Mouse (Mus musculus): ENCODE measurements at regions not wholly inside any gene's neighbourhood (a gene's known extent, or its start where the extent isn't known, plus 50 kb on each side); places are given as distances from the start of the nearest gene placed in this dataset.
"Not testable (repeated sequence)": the region's sequence is repeated elsewhere in the genome, so short reads cannot be mapped to it uniquely, and the experiment has no call there.

DNA sequence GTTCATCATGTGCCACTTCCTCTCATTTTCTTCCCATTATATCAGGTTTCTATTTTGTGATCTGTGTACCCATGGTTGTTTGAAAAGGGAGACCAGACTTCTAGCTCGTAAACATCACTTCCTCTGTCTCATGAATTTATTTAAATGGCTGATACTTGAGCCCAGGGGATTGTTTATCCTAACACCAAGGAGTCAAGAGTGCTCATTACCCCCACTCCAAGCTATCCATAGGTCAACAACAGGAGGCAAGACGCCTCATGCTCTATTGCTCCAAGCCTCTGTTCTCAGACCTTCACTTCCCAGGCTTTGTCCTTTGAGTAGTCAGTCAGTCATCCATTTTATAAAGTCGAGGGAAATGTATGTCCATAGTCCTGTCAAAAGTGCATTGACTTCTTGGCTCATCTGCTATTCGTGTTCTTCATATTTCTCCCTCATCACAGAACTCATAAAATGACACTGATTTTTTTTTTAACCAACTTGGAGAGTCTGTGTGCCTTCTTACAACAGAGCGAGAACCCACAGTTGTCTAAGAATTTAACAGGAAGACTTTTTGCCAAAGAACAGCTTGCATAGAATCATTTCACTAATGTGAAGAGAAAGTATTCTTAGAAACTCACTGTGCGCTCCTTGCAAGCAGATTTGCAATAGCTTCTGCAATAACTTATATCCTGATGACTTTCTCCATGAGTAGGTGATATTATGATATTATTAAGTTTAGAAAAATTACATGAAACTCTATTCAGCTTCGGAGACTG lies 231.8 kb downstream of the Bmp2 start:
- TF ChIP-seq CTCF (IDR thresholded peaks at IDR 0.05; ENCODE audit: insufficient read depth, low read depth, low read length) (no peak), POLR2A (IDR thresholded peaks at IDR 0.05; ENCODE audit: insufficient read depth, low read depth, low read length) (no peak)
- no peaks in the 10 kb centered on the region for H3K4me1 ChIP-seq (ENCODE audit: control insufficient read depth, insufficient read depth, low read length)
- WGBS = 84% methylated on average over 7 of the region's 7 CpGs
- no peak overlapping the region for H3K27ac ChIP-seq (ENCODE audit: insufficient read depth, low read depth, low read length)
- no peak overlapping the region for H3K4me3 ChIP-seq (ENCODE audit: insufficient read depth, low read depth, low read length)

DNA sequence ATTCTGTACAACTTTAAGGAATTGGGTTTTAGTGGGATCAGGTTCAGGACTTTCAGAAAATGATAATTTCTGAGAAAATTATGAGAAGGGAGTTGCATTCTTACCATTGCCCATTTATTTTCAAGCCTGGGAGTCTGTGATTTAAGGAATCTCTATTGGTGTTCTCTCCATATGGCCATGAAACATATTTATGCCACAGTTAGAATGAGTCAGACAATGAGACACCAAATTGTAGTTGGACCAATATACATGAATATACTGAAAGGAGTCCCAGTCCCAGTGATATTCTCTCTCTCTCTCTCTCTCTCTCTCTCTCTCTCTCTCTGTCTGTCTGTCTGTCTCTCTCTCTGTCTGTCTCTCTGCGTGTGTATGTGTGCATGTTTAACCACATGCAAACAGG lies 239.1 kb downstream of the Bmp2 start:
- 80% methylated on average over 1 of the region's 1 CpGs for WGBS
- Histone ChIP-seq H3K4me1 (ENCODE audit: control insufficient read depth, insufficient read depth, low read length) (no peaks in the 10 kb centered on the region), H3K27ac (ENCODE audit: insufficient read depth, low read depth, low read length) (no peak overlapping the region), H3K4me3 (ENCODE audit: insufficient read depth, low read depth, low read length) (no peak overlapping the region)
- TF ChIP-seq CTCF (IDR thresholded peaks at IDR 0.05; ENCODE audit: insufficient read depth, low read depth, low read length) = no peak
- no peak for TF ChIP-seq POLR2A (IDR thresholded peaks at IDR 0.05; ENCODE audit: insufficient read depth, low read depth, low read length)

DNA sequence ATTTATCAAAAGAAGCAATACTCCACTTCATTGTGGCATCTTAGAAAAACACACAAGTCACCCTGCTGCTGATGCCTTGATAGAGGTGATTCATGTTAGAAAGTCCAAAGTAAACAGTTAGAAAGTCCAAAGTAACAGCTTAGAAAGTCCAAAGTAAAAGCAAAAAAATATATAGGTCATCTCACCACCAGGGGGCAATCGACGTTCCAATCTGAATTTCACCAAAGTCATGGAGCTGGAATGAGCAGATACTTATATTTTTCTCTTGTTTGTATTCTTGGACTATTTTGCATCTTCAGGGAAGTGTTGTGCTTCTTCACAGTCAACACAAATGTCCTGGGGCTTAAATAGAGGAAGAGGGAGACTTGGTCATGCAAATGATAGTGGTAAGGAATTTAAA lies 241.3 kb downstream of the Bmp2 start:
- no peaks in the 10 kb centered on the region for H3K4me1 ChIP-seq (ENCODE audit: control insufficient read depth, insufficient read depth, low read length)
- 32% methylated on average over 2 of the region's 2 CpGs for WGBS
- no peak overlapping the region for H3K4me3 ChIP-seq (ENCODE audit: insufficient read depth, low read depth, low read length)
- TF ChIP-seq POLR2A (IDR thresholded peaks at IDR 0.05; ENCODE audit: insufficient read depth, low read depth, low read length) (no peak), CTCF (IDR thresholded peaks at IDR 0.05; ENCODE audit: insufficient read depth, low read depth, low read length) (no peak)
- H3K27ac ChIP-seq (ENCODE audit: insufficient read depth, low read depth, low read length) = no peak overlapping the region

DNA sequence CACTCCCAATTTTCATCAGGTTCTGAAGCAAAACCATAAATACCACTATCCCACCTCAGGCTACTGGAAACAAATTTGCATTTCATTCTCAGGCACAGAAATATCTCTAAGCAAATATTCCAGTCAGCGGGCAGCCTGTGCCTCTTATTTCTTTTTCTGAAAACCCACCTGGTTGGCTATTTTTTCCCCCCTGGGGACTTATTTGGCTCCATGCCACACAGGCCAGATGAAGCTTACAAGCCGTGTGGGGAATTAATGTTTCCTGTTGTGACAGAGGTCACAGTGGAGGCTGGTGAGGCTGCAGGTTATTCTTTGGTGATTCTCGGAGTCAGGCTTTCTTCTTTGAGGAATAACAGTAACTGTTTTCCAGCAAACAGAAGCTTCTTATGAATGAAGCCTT lies 250.7 kb downstream of the Bmp2 start:
- H3K27ac ChIP-seq (ENCODE audit: insufficient read depth, low read depth, low read length) = no peak overlapping the region
- H3K4me3 ChIP-seq (ENCODE audit: insufficient read depth, low read depth, low read length) = no peak overlapping the region
- TF ChIP-seq POLR2A (IDR thresholded peaks at IDR 0.05; ENCODE audit: insufficient read depth, low read depth, low read length) (no peak), CTCF (IDR thresholded peaks at IDR 0.05; ENCODE audit: insufficient read depth, low read depth, low read length) (no peak)
- no peaks in the 10 kb centered on the region for H3K4me1 ChIP-seq (ENCODE audit: control insufficient read depth, insufficient read depth, low read length)
- WGBS = 69% methylated on average over 3 of the region's 3 CpGs

DNA sequence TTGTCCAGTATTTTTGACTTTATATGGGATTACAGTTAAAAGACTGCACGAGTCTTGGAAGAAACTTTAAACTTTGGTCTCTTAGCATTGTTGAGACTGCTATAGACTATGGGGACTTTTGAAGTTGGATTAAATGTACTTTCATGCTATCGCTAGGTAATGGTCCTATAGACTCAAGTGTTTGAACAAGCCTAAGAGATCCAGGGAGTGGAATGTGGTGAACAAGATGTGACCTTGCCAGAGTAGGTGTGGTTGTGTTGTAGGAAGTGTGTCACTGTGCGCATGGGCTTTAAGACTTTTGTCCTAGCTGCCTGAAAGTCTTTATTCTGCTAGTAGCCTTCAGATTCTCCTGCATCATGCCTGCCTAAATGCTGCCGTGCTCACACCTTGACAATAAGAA lies 269.5 kb downstream of the Bmp2 start:
- Histone ChIP-seq H3K4me1 (ENCODE audit: control insufficient read depth, insufficient read depth, low read length) (no peaks in the 10 kb centered on the region), H3K4me3 (ENCODE audit: insufficient read depth, low read depth, low read length) (no peak overlapping the region), H3K27ac (ENCODE audit: insufficient read depth, low read depth, low read length) (no peak overlapping the region)
- TF ChIP-seq CTCF (IDR thresholded peaks at IDR 0.05; ENCODE audit: insufficient read depth, low read depth, low read length) (no peak), POLR2A (IDR thresholded peaks at IDR 0.05; ENCODE audit: insufficient read depth, low read depth, low read length) (no peak)
- 90% methylated on average over 4 of the region's 4 CpGs for WGBS

DNA sequence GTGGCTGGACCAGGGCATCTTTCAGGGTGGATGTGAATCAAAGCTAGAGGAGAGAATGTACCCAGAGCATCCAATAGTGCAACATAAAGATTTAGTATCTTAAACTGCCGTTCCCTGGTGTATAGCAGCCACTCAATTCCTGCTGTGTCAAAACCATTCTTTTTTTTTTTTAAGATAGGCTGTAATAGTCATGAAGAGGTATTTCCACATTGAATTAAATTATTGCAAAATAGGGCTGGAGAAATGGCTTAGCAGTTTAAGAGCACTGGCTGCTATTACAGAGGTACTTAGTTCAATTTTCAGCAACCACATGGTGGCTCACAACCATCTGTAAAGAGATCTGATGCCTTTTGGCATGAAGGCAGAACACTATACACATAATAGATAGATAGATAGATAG lies 277.4 kb downstream of the Bmp2 start:
- no peak for TF ChIP-seq POLR2A (IDR thresholded peaks at IDR 0.05; ENCODE audit: insufficient read depth, low read depth, low read length)
- no peak for TF ChIP-seq CTCF (IDR thresholded peaks at IDR 0.05; ENCODE audit: insufficient read depth, low read depth, low read length)
- Histone ChIP-seq H3K4me1 (ENCODE audit: control insufficient read depth, insufficient read depth, low read length) (no peaks in the 10 kb centered on the region), H3K27ac (ENCODE audit: insufficient read depth, low read depth, low read length) (no peak overlapping the region), H3K4me3 (ENCODE audit: insufficient read depth, low read depth, low read length) (no peak overlapping the region)
- WGBS = 98% methylated on average over 1 of the region's 1 CpGs

DNA sequence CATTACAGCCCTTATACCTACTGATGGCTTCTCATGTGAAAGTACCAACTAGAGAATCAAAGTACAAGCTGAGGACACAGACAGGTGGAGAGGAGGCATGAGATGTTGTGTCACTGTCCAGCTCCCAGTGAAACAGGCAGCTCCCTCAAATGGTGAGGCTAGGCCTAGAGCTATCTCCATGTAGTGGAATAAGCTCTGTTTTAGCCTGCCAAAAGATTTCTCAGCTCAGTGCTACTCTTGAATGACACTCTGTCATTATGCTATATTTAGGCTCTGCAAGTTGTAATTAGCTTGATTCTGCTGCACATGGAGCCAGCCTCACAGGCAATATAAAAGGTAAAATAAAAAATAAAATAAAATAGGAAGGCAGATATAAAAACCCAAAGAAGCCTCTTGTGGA lies 298.5 kb downstream of the Bmp2 start:
- TF ChIP-seq POLR2A (IDR thresholded peaks at IDR 0.05; ENCODE audit: insufficient read depth, low read depth, low read length) (no peak), CTCF (IDR thresholded peaks at IDR 0.05; ENCODE audit: insufficient read depth, low read depth, low read length) (no peak)
- no peak overlapping the region for H3K27ac ChIP-seq (ENCODE audit: insufficient read depth, low read depth, low read length)
- no peak overlapping the region for H3K4me3 ChIP-seq (ENCODE audit: insufficient read depth, low read depth, low read length)
- H3K4me1 ChIP-seq (ENCODE audit: control insufficient read depth, insufficient read depth, low read length) = no peaks in the 10 kb centered on the region

DNA sequence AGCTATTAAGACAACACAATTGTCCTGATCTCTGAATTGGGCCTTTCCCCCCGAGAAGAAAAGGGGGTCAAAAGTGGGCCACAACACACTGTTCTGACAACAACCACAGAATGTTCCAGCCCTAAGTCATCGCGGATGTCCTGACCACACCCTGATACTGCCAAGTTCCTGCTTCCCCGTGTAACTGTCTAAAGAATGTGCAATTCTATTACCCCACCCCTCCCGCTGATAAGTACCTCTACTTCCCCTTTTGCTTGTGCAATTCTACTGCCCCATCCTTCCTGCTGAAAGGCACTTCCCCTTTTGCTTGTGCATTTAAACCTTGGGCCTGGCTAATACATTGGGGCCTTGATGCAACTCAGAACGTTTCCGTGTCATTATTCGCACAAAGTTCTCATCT lies 323.0 kb downstream of the Bmp2 start:
- H3K27ac ChIP-seq (ENCODE audit: insufficient read depth, low read depth, low read length); H3K4me1 ChIP-seq (ENCODE audit: control insufficient read depth, insufficient read depth, low read length); H3K4me3 ChIP-seq (ENCODE audit: insufficient read depth, low read depth, low read length): not testable (repeated sequence)
- WGBS = 93% methylated on average over 8 of the region's 8 CpGs

DNA sequence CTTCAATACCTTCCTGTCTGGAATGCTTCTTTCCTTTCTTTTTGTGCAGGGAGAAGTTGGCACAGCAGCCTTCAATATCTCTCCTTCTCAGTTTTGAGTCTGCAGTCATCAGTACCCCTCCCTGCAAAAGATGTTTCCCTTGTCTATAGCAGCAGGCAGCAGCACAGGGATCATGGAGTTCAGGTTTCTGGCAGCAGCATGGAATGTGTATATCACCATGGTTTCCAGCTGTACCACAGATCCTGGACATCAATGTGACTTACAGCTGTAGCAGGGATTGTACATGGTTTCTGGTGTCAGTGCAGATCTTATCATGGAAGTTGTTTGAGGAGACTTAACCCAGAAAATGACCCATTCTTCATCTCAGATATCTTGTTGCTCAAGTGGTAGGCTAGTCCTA lies 331.7 kb downstream of the Bmp2 start:
- TF ChIP-seq CTCF (IDR thresholded peaks at IDR 0.05; ENCODE audit: insufficient read depth, low read depth, low read length) (no peak), POLR2A (IDR thresholded peaks at IDR 0.05; ENCODE audit: insufficient read depth, low read depth, low read length) (no peak)
- Histone ChIP-seq H3K4me1 (ENCODE audit: control insufficient read depth, insufficient read depth, low read length) (no peaks in the 10 kb centered on the region), H3K27ac (ENCODE audit: insufficient read depth, low read depth, low read length) (no peak overlapping the region), H3K4me3 (ENCODE audit: insufficient read depth, low read depth, low read length) (no peak overlapping the region)

DNA sequence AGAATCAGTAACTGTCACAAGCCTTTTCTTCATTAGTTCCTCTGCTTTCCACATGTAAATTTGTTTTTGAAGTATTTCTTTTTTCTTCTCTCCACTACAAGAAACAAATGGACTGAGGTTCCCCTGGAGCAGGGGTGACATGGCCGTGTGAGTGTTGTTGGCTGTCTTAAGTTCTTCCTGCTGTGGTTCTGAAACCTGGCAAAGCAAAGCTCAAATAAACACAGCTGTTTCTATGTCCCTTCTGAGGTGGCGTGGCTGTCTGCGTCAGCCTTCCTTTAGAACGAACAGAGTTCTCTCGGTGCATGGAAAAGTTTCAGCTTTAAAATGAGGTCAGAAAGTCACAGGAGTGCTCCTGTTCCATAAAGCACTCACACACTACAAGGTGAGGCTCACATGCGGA lies 354.3 kb downstream of the Bmp2 start:
- Histone ChIP-seq H3K4me1 (ENCODE audit: control insufficient read depth, insufficient read depth, low read length) (no peaks in the 10 kb centered on the region), H3K27ac (ENCODE audit: insufficient read depth, low read depth, low read length) (no peak overlapping the region), H3K4me3 (ENCODE audit: insufficient read depth, low read depth, low read length) (no peak overlapping the region)
- WGBS = 75% methylated on average over 6 of the region's 6 CpGs
- TF ChIP-seq POLR2A (IDR thresholded peaks at IDR 0.05; ENCODE audit: insufficient read depth, low read depth, low read length) = no peak
- TF ChIP-seq CTCF (IDR thresholded peaks at IDR 0.05; ENCODE audit: insufficient read depth, low read depth, low read length) = no peak

Measured in olfactory bulb, adult 2 months (tissue).